Mouse (Mus musculus) midbrain, embryonic 13.5 days (tissue): ENCODE measurements around the gene Nadk2. TPM values are rescaled to one million over a fixed set of nuclear protein-coding genes. Genes with fewer than 3 reads are reported as not detected.

Experiments
- ATAC-seq: fragments of 200-750 bp; cut with Nextera tagmentation; 2 replicates; pipeline ENCODE4 v1.8.0; 2017; ENCODE audit warnings: mild to moderate bottlenecking, moderate TSS enrichment, moderate library complexity
- H3K27ac ChIP-seq: fragments of 300-500 bp; sonication (generic); 2 replicates; pipeline ENCODE4 v1.5.1; 2015; ENCODE audit warnings: inconsistent platforms, mild to moderate bottlenecking, moderate library complexity
- H3K27me3 ChIP-seq: fragments of 300-500 bp; sonication (generic); 2 replicates; pipeline ENCODE4 v1.6.1; 2015; ENCODE audit warnings: mild to moderate bottlenecking, inconsistent platforms
- H3K36me3 ChIP-seq: fragments of 300-500 bp; sonication (generic); 2 replicates; pipeline ENCODE4 v1.6.1; 2015; ENCODE audit warnings: mild to moderate bottlenecking, inconsistent platforms
- H3K4me1 ChIP-seq: fragments of 300-500 bp; sonication (generic); replicated peaks from 2 replicates; pipeline ENCODE4 v1.6.1; 2015; ENCODE audit warnings: inconsistent platforms
- H3K4me2 ChIP-seq: fragments of 300-500 bp; sonication (generic); replicated peaks from 2 replicates; pipeline ENCODE4 v1.6.1; 2015; ENCODE audit warnings: moderate library complexity, mild to moderate bottlenecking, inconsistent platforms
- H3K4me3 ChIP-seq: fragments of 300-500 bp; sonication (generic); replicated peaks from 2 replicates; pipeline ENCODE4 v1.5.1; 2015; ENCODE audit warnings: mild to moderate bottlenecking, inconsistent platforms
- H3K9ac ChIP-seq: fragments of 300-500 bp; sonication (generic); replicated peaks from 2 replicates; pipeline ENCODE4 v1.6.1; 2015; ENCODE audit warnings: mild to moderate bottlenecking, inconsistent platforms
- H3K9me3 ChIP-seq: fragments of 300-500 bp; sonication (generic); 2 replicates; pipeline ENCODE4 v1.6.1; 2016; ENCODE audit warnings: mild to moderate bottlenecking, inconsistent platforms
- WGBS: fragments of 180-500 bp; shearing (Covaris S2); methylation state at CpG from one replicate; pipeline ENCODE4 v1.1.7; 2015; 5-methylcytosine and 5-hydroxymethylcytosine counted together
- polyA plus RNA-seq: library from polyadenylated mRNA; unstranded; fragments of >200 nt; fragmentation: Nextera tagmentation; extraction: Ambion mirVana; gene quantifications from 2 replicates; pipeline ENCODE4 v1.2.1, GENCODE M21; 2015

Gene Nadk2
- polyA plus RNA-seq, 1 experiment from 2014 or later: 27.4 TPM

DNA sequence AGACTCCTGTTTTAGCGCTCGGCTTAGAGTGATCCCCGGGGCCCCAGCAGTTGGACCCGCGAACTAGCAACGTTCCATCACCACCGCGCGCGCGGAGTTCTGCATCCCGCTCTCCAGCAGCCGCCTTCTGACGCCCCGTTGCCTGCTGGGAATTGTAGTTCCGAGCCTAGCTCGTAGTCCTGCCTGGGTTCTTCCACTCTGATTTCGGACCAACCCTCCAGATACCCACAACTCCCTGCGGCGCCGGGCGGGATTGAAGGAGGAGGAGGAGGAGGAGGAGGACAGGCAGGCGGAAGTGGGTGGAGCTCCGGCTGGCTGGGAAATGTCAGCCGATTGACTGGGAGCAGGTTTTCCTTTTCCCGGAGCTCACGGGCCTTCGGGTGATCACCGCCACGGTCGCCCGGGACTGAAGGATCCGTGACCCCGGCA lies 69.2 kb downstream of the Nadk2 start, which contains the start of gene Lmbrd2:
Gene Lmbrd2, plus strand, starts transcription at position 299 of the 429 bp plus-strand sequence.
- Histone ChIP-seq H3K9me3 (no peaks in the 10 kb centered on the region), H3K9ac (peak within 1 kb of the TSS; percentile 85), H3K27ac (peak within 1 kb of the TSS; percentile 89), H3K36me3 (peaks cover 32% of the 10 kb centered on the region), H3K4me2 (peak within 1 kb of the TSS; percentile 79), H3K4me1 (peaks cover 26% of the 10 kb centered on the region), H3K27me3 (no peaks in the 10 kb centered on the region), H3K4me3 (peak within 1 kb of the TSS; percentile 87)
- WGBS: under 1% methylated on average over 34 of the region's 34 CpGs
- peak; percentile 99 for ATAC-seq

DNA sequence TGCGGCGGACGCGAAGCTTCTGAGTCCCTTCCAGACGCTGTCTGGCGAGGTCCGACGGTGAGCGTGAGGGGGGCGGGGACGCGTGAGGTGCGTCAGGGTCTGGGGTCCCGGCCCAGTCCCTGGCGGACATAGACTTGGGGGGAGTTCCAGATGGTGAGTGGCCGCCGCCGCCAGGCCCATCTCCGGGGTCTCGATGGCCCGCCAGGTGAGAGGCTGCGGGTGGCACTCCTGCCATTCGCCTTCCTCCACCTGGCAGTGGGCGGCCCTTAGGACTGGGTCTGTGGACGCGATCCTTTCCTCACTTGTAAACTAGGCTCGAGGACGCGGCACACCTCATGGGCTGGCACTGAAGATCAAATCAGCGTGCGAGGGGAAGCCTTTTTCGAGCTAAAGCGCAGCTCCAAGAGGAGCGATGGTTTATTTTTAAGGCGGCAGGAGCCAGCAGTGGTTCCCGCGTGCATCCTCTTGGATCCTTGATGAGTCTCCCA lies 69.7 kb downstream of the Nadk2 start:
- H3K27ac ChIP-seq: peak overlapping the region; percentile 89
- no peaks in the 10 kb centered on the region for H3K27me3 ChIP-seq
- ATAC-seq: peak; percentile 94
- peak overlapping the region; percentile 85 for H3K9ac ChIP-seq
- peak overlapping the region; percentile 79 for H3K4me2 ChIP-seq
- H3K4me1 ChIP-seq: peaks cover 26% of the 10 kb centered on the region
- peak overlapping the region; percentile 87 for H3K4me3 ChIP-seq
- 1% methylated on average over 37 of the region's 37 CpGs for WGBS
- H3K36me3 ChIP-seq: peaks cover 28% of the 10 kb centered on the region
- H3K9me3 ChIP-seq: no peaks in the 10 kb centered on the region

DNA sequence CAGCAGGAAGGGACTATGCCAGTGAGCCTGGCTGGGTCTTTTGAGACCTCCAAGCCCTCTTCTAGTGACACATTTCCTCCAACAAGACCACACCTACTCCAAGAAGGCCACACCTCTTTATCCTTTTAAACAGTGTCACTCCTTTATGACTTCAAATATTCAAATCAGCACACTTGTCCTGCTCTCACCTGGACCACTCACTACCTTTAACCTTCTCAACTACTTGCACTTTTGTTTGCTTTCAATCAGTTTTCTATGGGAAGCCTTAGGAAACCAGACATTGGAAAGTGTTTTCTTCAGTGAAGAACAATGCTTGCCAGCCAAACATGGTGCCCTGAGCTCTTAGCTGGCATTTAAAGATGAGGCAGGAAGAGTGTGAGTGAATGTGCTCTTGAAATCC lies 84.3 kb downstream of the Nadk2 start, which contains the start of gene Skp2:
Gene Skp2, minus strand, starts transcription at position 101 of the 400 bp plus-strand sequence.
- no peaks in the 10 kb centered on the region for H3K9me3 ChIP-seq
- H3K4me3 ChIP-seq: no peak within 1 kb of the TSS
- peaks cover 57% of the 10 kb centered on the region for H3K36me3 ChIP-seq
- no peaks in the 10 kb centered on the region for H3K4me1 ChIP-seq
- no peak within 1 kb of the TSS for H3K27ac ChIP-seq
- ATAC-seq: no peak
- no peak within 1 kb of the TSS for H3K9ac ChIP-seq
- no peak within 1 kb of the TSS for H3K4me2 ChIP-seq
- H3K27me3 ChIP-seq: no peaks in the 10 kb centered on the region

Other genes starting within 250 kb of the Nadk2 start
- gene Ranbp3l, start 103.3 kb upstream of the Nadk2 start, polyA plus RNA-seq: 12.7 and 13.7 TPM in 2 replicates
- gene Lmbrd2, start 69.3 kb downstream of the Nadk2 start, polyA plus RNA-seq: 3.7 and 3.9 TPM in 2 replicates
- 37.3 and 38.0 TPM in 2 replicates for gene Skp2, start 84.2 kb downstream of the Nadk2 start, polyA plus RNA-seq
- gene Ugt3a1, start 205.6 kb downstream of the Nadk2 start, polyA plus RNA-seq: not detected in 2 replicates